Mouse (Mus musculus) midbrain, embryonic 14.5 days (tissue): ENCODE results near the gene Cbll1. TPM values are rescaled to one million over a fixed set of nuclear protein-coding genes. Genes with fewer than 3 reads are reported as not detected.
A peak's percentile ranks its signal among the peaks of the same experiment; 100 is the strongest.

ENCODE experiments used
- ATAC-seq: fragments of 200-750 bp; cut with Nextera tagmentation; 2 replicates; pipeline ENCODE4 v1.8.0; 2017; ENCODE audit warnings: moderate number of reproducible peaks, moderate library complexity; ENCODE audit not compliant: low FRiP score, low TSS enrichment
- DNase-seq: peaks from one replicate; pipeline ENCODE4 v3.0.0-alpha.2; 2015
- H3K27ac ChIP-seq: fragments of 300-500 bp; sonication (generic); replicated peaks from 2 replicates; pipeline ENCODE4 v1.5.1; 2014; ENCODE audit warnings: mild to moderate bottlenecking, low read depth, low read length, moderate library complexity
- H3K27me3 ChIP-seq: fragments of 300-500 bp; sonication (generic); 2 replicates; pipeline ENCODE4 v1.6.1; 2014; ENCODE audit warnings: low read length, control low read depth, mixed read lengths; ENCODE audit not compliant: control insufficient read depth, insufficient read depth
- H3K36me3 ChIP-seq: fragments of 300-500 bp; sonication (generic); 2 replicates; pipeline ENCODE4 v1.6.1; 2014; ENCODE audit warnings: low read length, control low read depth; ENCODE audit not compliant: control insufficient read depth, insufficient read depth
- H3K4me1 ChIP-seq: fragments of 300-500 bp; sonication (generic); 2 replicates; pipeline ENCODE4 v1.6.1; 2014; ENCODE audit warnings: mild to moderate bottlenecking, antibody characterized with exemption, low read length, control low read depth; ENCODE audit not compliant: control insufficient read depth, insufficient read depth
- H3K4me2 ChIP-seq: fragments of 300-500 bp; sonication (generic); 2 replicates; pipeline ENCODE4 v1.6.1; 2014; ENCODE audit warnings: mild to moderate bottlenecking, low read length, moderate library complexity
- H3K4me3 ChIP-seq: fragments of 300-500 bp; sonication (generic); replicated peaks from 2 replicates; pipeline ENCODE4 v1.5.1; 2014; ENCODE audit warnings: low read depth, low read length
- H3K9ac ChIP-seq: fragments of 300-500 bp; sonication (generic); replicated peaks from 2 replicates; pipeline ENCODE4 v1.6.1; 2014; ENCODE audit warnings: mild to moderate bottlenecking, low read length, moderate library complexity
- H3K9me3 ChIP-seq: fragments of 300-500 bp; sonication (generic); 2 replicates; pipeline ENCODE4 v1.6.1; 2016; ENCODE audit warnings: low read length, control low read depth, mixed read lengths; ENCODE audit not compliant: control insufficient read depth
- WGBS: fragments of 180-500 bp; shearing (Covaris S2); extraction: QIAGEN DNeasy Blood & Tissue Kit; methylation state at CpG from one replicate; pipeline ENCODE4 v1.1.7; 2014; 5-methylcytosine and 5-hydroxymethylcytosine counted together
- polyA plus RNA-seq: library from polyadenylated mRNA; unstranded; fragments of >200 nt; fragmentation: Nextera tagmentation; extraction: Ambion mirVana; gene quantifications from 2 replicates; pipeline ENCODE4 v1.2.1, GENCODE M21; 2014

Gene Cbll1
- polyA plus RNA-seq, result 22.0 and 22.9 TPM in 2 replicates

GRCm38 (mm10) chr12:31499314-31500131 is at the start of gene Cbll1:
TSS of gene Cbll1 (minus strand) at chr12:31499616.
- DNase-seq, result peak; percentile 97
- H3K27ac ChIP-seq, result peak within 1 kb of the TSS; percentile 96
- no peaks in the 10 kb centered on the region for H3K9me3 ChIP-seq
- peak within 1 kb of the TSS; percentile 82 for H3K4me2 ChIP-seq
- H3K4me1 ChIP-seq, result peaks cover 15% of the 10 kb centered on the region
- peaks cover under 1% of the 10 kb centered on the region; the same call in 1 of the 2 replicates for H3K36me3 ChIP-seq
- peak within 1 kb of the TSS; percentile 83 for H3K9ac ChIP-seq
- peak; percentile 97 for ATAC-seq
- peak within 1 kb of the TSS; percentile 94 for H3K4me3 ChIP-seq
- WGBS, result under 1% methylated on average over 68 of the region's 68 CpGs
- no peaks in the 10 kb centered on the region for H3K27me3 ChIP-seq

- H3K4me1 ChIP-seq, result no peaks in the 10 kb centered on the region
- H3K9ac ChIP-seq, result no peak overlapping the region
- ATAC-seq, result no peak
- H3K27me3 ChIP-seq, result no peaks in the 10 kb centered on the region
- WGBS, result 89% methylated on average over 1 of the region's 1 CpGs
- H3K9me3 ChIP-seq, result no peaks in the 10 kb centered on the region
- DNase-seq, result no peak
- no peak overlapping the region for H3K27ac ChIP-seq
- H3K36me3 ChIP-seq, result no peaks in the 10 kb centered on the region
- no peak overlapping the region for H3K4me3 ChIP-seq
- no peak overlapping the region for H3K4me2 ChIP-seq
Measured at GRCm38 (mm10) chr12:31546061-31546460, 46.6 kb upstream of the Cbll1 start.

- no peak overlapping the region for H3K4me3 ChIP-seq
- WGBS, result 48% methylated on average over 2 of the region's 2 CpGs
- H3K27ac ChIP-seq, result no peak overlapping the region
- H3K36me3 ChIP-seq, result no peaks in the 10 kb centered on the region
- no peak overlapping the region for H3K4me2 ChIP-seq
- DNase-seq (no peak), ATAC-seq (no peak)
- no peaks in the 10 kb centered on the region for H3K9me3 ChIP-seq
- H3K4me1 ChIP-seq, result no peaks in the 10 kb centered on the region
- no peak overlapping the region for H3K9ac ChIP-seq
- no peaks in the 10 kb centered on the region for H3K27me3 ChIP-seq
Measured at GRCm38 (mm10) chr12:31545219-31545618, 45.8 kb upstream of the Cbll1 start.

GRCm38 (mm10) chr12:31541541-31541940 is 42.1 kb upstream of the Cbll1 start:
- ATAC-seq (no peak), DNase-seq (no peak)
- Histone ChIP-seq H3K36me3 (no peaks in the 10 kb centered on the region), H3K4me3 (no peak overlapping the region), H3K9me3 (no peaks in the 10 kb centered on the region), H3K27me3 (no peaks in the 10 kb centered on the region), H3K4me1 (no peaks in the 10 kb centered on the region), H3K9ac (no peak overlapping the region), H3K27ac (no peak overlapping the region), H3K4me2 (no peak overlapping the region)
- 85% methylated on average over 5 of the region's 5 CpGs for WGBS

- Histone ChIP-seq H3K4me1 (no peaks in the 10 kb centered on the region), H3K9me3 (no peaks in the 10 kb centered on the region), H3K4me3 (no peak overlapping the region), H3K4me2 (no peak overlapping the region), H3K27me3 (no peaks in the 10 kb centered on the region), H3K27ac (no peak overlapping the region), H3K9ac (no peak overlapping the region), H3K36me3 (no peaks in the 10 kb centered on the region)
- ATAC-seq (no peak), DNase-seq (no peak)
- WGBS, result 82% methylated on average over 2 of the region's 2 CpGs
Measured at GRCm38 (mm10) chr12:31539783-31540182, 40.4 kb upstream of the Cbll1 start.

GRCm38 (mm10) chr12:31537515-31538230 is 38.3 kb upstream of the Cbll1 start:
- Histone ChIP-seq H3K4me2 (no peak overlapping the region), H3K36me3 (no peaks in the 10 kb centered on the region), H3K27me3 (no peaks in the 10 kb centered on the region), H3K4me3 (no peak overlapping the region), H3K9me3 (no peaks in the 10 kb centered on the region), H3K27ac (no peak overlapping the region), H3K9ac (no peak overlapping the region), H3K4me1 (no peaks in the 10 kb centered on the region)
- WGBS, result 87% methylated on average over 7 of the region's 7 CpGs
- no peak for ATAC-seq
- DNase-seq, result no peak

- Histone ChIP-seq H3K27me3 (no peaks in the 10 kb centered on the region), H3K4me3 (no peak overlapping the region), H3K9ac (no peak overlapping the region), H3K4me2 (no peak overlapping the region), H3K4me1 (no peaks in the 10 kb centered on the region), H3K9me3 (no peaks in the 10 kb centered on the region), H3K36me3 (no peaks in the 10 kb centered on the region), H3K27ac (no peak overlapping the region)
- ATAC-seq (no peak), DNase-seq (peak; percentile 14)
- 52% methylated on average over 11 of the region's 11 CpGs for WGBS
Measured at GRCm38 (mm10) chr12:31534060-31534843, 34.8 kb upstream of the Cbll1 start.

- WGBS, result 84% methylated on average over 10 of the region's 10 CpGs
- H3K4me2 ChIP-seq, result no peak overlapping the region
- H3K36me3 ChIP-seq, result no peaks in the 10 kb centered on the region
- H3K4me3 ChIP-seq, result no peak overlapping the region
- H3K27me3 ChIP-seq, result no peaks in the 10 kb centered on the region
- no peaks in the 10 kb centered on the region for H3K4me1 ChIP-seq
- H3K9me3 ChIP-seq, result no peaks in the 10 kb centered on the region
- no peak overlapping the region for H3K9ac ChIP-seq
- DNase-seq, result no peak
- no peak overlapping the region for H3K27ac ChIP-seq
- ATAC-seq, result no peak
Measured at GRCm38 (mm10) chr12:31533218-31533908, 33.9 kb upstream of the Cbll1 start.
